Mouse (Mus musculus) liver, embryonic 13.5 days (tissue): ENCODE measurements at regions not wholly inside any gene's neighbourhood (a gene's known extent, or its start where the extent isn't known, plus 50 kb on each side); places are given as distances from the start of the nearest gene placed in this dataset.

ENCODE experiments used
- ATAC-seq: fragments of 200-750 bp; cut with Nextera tagmentation; 2 replicates; pipeline ENCODE4 v1.8.0; 2017; ENCODE audit warnings: low read depth, mild to moderate bottlenecking, moderate number of reproducible peaks, moderate library complexity
- DNase-seq: peaks from one replicate; pipeline ENCODE4 v3.0.0; 2022
- H3K27ac ChIP-seq: fragments of 300-500 bp; sonication (generic); 2 replicates; pipeline ENCODE4 v1.5.1; 2015; ENCODE audit warnings: moderate library complexity, mild to moderate bottlenecking, inconsistent platforms
- H3K27me3 ChIP-seq: fragments of 300-500 bp; sonication (generic); 2 replicates; pipeline ENCODE4 v1.6.1; 2015; ENCODE audit warnings: mild to moderate bottlenecking, inconsistent platforms
- H3K36me3 ChIP-seq: fragments of 300-500 bp; sonication (generic); 2 replicates; pipeline ENCODE4 v1.6.1; 2015; ENCODE audit warnings: mild to moderate bottlenecking, inconsistent platforms
- H3K4me1 ChIP-seq: fragments of 300-500 bp; sonication (generic); replicated peaks from 2 replicates; pipeline ENCODE4 v1.6.1; 2015; ENCODE audit warnings: inconsistent platforms
- H3K4me2 ChIP-seq: fragments of 300-500 bp; sonication (generic); 2 replicates; pipeline ENCODE4 v1.6.1; 2015; ENCODE audit warnings: inconsistent platforms, mild to moderate bottlenecking, moderate library complexity
- H3K4me3 ChIP-seq: fragments of 300-500 bp; sonication (generic); replicated peaks from 2 replicates; pipeline ENCODE4 v1.5.1; 2015; ENCODE audit warnings: mild to moderate bottlenecking, inconsistent platforms
- H3K9ac ChIP-seq: fragments of 300-500 bp; sonication (generic); 2 replicates; pipeline ENCODE4 v1.6.1; 2015; ENCODE audit warnings: mild to moderate bottlenecking, inconsistent platforms
- H3K9me3 ChIP-seq: fragments of 300-500 bp; sonication (generic); replicated peaks from 2 replicates; pipeline ENCODE4 v1.6.1; 2016; ENCODE audit warnings: inconsistent platforms
- WGBS: fragments of 180-500 bp; shearing (Covaris S2); methylation state at CpG from one replicate; pipeline ENCODE4 v1.1.7; 2015; ENCODE audit not compliant: insufficient replicate concordance; 5-methylcytosine and 5-hydroxymethylcytosine counted together

DNA sequence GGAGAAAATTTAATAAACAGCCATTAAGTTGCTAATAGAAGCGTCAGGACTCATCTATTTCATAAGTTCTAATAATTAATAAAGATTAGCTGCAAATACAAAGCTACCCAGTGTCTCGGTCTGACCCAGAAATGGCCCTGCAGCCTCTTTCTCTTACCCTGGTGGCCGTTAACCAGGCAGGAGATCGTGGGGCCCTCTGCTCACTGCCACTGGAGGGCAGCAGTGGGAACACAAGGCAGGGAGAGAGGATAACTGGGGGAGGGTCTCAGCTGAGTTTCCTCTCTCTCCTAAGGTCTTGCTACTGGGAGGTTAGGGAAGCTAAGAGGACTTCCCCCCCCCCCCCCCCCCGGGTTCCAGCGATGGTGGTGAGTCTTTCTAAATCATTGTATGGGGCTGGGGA lies 85.7 kb downstream of the Rpl14 start:
- no peak overlapping the region for H3K4me3 ChIP-seq
- no peaks in the 10 kb centered on the region for H3K9me3 ChIP-seq
- H3K9ac ChIP-seq, result no peak overlapping the region
- DNase-seq, result no peak
- no peaks in the 10 kb centered on the region for H3K4me1 ChIP-seq
- no peak for ATAC-seq
- H3K27ac ChIP-seq, result no peak overlapping the region
- 9% methylated on average over 6 of the region's 6 CpGs for WGBS
- H3K27me3 ChIP-seq, result 0 out of 2 replicates have a peak, but pooled peaks cover 3% of the 10 kb centered on the region
- no peaks in the 10 kb centered on the region for H3K36me3 ChIP-seq
- no peak overlapping the region for H3K4me2 ChIP-seq

DNA sequence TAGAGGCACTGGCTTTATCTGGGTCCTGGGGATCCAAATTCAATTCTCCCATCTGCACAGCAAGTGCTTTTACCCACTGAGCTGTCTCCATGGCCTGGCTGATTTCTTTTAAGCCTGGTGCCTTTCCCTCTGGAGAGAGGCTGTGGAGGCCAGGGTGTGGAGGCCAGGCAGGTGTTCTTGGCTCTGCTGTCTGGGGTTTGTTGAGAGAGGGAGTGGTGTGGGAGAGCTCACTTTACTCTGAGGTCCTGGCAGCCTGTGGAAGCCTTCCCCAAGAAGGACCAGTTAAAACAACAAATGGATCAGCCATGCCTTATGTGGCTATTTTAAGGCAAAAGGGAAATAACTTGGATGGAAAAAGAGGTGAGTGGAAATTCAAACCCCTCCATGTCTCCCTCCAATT lies 86.5 kb downstream of the Rpl14 start:
- H3K9ac ChIP-seq, result no peak overlapping the region
- ATAC-seq (no peak), DNase-seq (no peak)
- no peaks in the 10 kb centered on the region for H3K9me3 ChIP-seq
- H3K4me2 ChIP-seq, result no peak overlapping the region
- no peaks in the 10 kb centered on the region for H3K36me3 ChIP-seq
- 0 out of 2 replicates have a peak, but pooled peaks cover 3% of the 10 kb centered on the region for H3K27me3 ChIP-seq
- no peaks in the 10 kb centered on the region for H3K4me1 ChIP-seq
- no peak overlapping the region for H3K27ac ChIP-seq
- H3K4me3 ChIP-seq, result no peak overlapping the region

DNA sequence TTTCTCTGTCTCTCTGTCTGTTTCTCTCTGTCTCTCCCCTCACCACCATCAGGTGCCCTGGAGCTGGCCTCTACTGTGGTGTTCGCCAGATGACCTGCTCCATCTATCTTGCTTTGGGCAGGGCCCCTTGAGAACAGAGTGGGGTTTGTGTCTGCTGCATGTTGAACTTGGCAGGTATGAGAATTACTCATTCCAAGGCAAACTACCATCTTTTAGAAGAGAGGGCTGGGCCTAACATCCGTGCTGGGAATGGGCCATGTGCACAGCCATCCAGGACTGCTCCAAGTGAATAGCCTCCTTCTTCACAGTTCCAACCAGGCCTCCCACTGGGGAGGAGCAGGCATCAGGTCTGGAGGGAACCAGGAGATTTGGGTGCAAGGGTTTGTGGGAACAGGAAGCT lies 87.3 kb downstream of the Rpl14 start:
- no peak overlapping the region for H3K9ac ChIP-seq
- ATAC-seq (no peak), DNase-seq (no peak)
- H3K4me3 ChIP-seq, result no peak overlapping the region
- H3K9me3 ChIP-seq, result no peaks in the 10 kb centered on the region
- no peaks in the 10 kb centered on the region for H3K4me1 ChIP-seq
- no peak overlapping the region for H3K27ac ChIP-seq
- 0 out of 2 replicates have a peak, but pooled peaks cover 3% of the 10 kb centered on the region for H3K27me3 ChIP-seq
- H3K36me3 ChIP-seq, result no peaks in the 10 kb centered on the region
- H3K4me2 ChIP-seq, result no peak overlapping the region
- 63% methylated on average over 2 of the region's 2 CpGs for WGBS

DNA sequence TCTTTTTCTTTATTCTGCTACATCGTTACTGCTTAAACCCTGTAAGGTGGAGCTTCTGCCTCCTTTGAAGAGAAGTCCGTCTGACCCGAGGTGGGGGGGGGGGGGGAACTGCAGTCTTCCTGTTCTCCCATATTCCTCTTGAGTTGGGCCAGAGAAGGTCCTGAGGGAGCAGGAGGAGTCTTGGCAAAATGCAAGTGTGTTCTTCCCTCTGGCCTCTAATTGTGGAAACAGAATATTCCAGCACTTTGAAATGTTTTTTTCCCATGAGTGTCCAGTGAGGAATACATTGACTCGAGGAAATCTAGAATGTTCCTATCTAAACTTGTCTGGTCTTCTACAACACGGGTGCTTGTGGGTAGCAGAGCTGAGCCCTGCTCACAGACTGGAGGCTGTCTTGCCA lies 90.0 kb downstream of the Rpl14 start:
- DNase-seq (no peak), ATAC-seq (no peak)
- H3K4me3 ChIP-seq, result no peak overlapping the region
- no peaks in the 10 kb centered on the region for H3K36me3 ChIP-seq
- H3K4me1 ChIP-seq, result no peaks in the 10 kb centered on the region
- H3K9ac ChIP-seq, result no peak overlapping the region
- H3K27ac ChIP-seq, result no peak overlapping the region
- no peaks in the 10 kb centered on the region for H3K9me3 ChIP-seq
- H3K27me3 ChIP-seq, result no peaks in the 10 kb centered on the region
- H3K4me2 ChIP-seq, result no peak overlapping the region
- WGBS, result 45% methylated on average over 5 of the region's 5 CpGs

DNA sequence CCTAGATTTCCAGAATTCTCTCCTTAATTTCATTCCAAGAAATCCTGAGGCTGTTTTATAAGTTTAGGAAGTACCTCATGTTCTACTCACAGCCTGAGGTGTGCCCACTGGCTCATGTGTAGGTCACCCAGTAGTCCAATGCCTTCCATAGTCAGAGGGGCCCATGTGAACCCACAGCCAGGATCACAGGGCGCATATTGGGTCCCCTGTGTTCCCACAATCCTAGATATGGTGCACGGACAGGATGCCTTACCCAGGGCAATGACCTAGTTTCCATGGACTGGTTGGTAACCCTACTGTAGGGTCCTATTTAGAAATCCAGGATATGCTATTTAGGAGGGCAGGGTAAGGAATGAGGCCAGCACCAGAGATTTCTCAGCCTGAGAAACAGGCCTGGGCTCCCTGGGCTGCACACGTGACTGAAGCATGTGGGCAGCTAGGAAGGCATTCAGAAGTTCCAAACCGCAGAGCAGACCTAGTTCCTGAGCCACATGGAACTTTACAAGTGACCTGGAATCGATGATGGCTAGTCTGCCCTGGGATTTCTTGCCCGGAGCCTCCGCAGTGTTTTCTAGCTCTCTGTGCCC lies 90.5 kb downstream of the Rpl14 start:
- Histone ChIP-seq H3K27ac (no peak overlapping the region), H3K4me1 (no peaks in the 10 kb centered on the region), H3K9me3 (no peaks in the 10 kb centered on the region), H3K27me3 (no peaks in the 10 kb centered on the region), H3K4me2 (no peak overlapping the region), H3K36me3 (no peaks in the 10 kb centered on the region), H3K4me3 (no peak overlapping the region), H3K9ac (no peak overlapping the region)
- WGBS, result 70% methylated on average over 7 of the region's 7 CpGs
- DNase-seq (no peak), ATAC-seq (no peak)

DNA sequence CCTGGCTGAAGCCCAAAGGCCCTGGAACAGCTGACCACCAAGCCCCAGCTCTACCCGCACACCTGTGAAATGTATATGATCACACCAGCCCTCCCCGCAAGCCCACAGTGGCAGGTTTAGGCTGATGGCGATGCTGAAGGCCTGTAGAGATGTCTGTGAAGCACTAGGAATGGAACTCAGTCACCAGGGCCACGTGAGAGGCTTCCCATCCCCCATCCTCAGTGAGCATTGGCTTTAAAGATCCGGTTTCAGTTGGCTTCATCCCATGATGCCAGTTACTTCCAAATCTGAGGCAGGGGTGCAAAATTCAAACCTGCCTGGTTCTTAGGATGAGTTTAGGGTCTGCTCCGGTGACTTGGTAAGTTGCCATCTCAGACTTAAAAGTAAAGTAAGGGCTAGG lies 91.9 kb downstream of the Rpl14 start:
- no peaks in the 10 kb centered on the region for H3K27me3 ChIP-seq
- 47% methylated on average over 6 of the region's 6 CpGs for WGBS
- no peak overlapping the region for H3K27ac ChIP-seq
- no peak overlapping the region for H3K4me3 ChIP-seq
- no peaks in the 10 kb centered on the region for H3K4me1 ChIP-seq
- DNase-seq, result no peak
- no peaks in the 10 kb centered on the region for H3K36me3 ChIP-seq
- no peaks in the 10 kb centered on the region for H3K9me3 ChIP-seq
- H3K9ac ChIP-seq, result no peak overlapping the region
- H3K4me2 ChIP-seq, result no peak overlapping the region
- no peak for ATAC-seq

DNA sequence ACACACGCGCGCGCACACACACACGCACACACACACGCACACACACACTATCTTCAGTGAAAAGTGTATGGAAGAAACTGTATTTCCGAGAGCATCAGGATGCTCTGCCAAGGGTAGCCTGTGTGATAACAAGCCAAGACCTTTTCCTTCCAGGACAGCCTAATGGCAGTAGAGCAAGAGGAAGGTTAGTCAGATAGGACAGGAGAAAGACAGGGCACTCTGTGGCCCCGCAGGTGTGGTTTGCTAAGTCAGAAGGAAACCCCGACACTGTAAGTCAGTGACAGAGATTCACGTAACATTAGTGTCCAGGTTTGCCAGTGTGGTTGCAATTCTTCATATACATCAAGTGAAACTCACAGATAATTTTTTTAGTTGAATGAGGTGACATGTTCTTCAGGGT lies 92.8 kb downstream of the Rpl14 start:
- no peaks in the 10 kb centered on the region for H3K9me3 ChIP-seq
- H3K4me3 ChIP-seq, result no peak overlapping the region
- H3K27ac ChIP-seq, result no peak overlapping the region
- ATAC-seq (no peak), DNase-seq (no peak)
- 72% methylated on average over 10 of the region's 10 CpGs for WGBS
- H3K9ac ChIP-seq, result no peak overlapping the region
- H3K36me3 ChIP-seq, result no peaks in the 10 kb centered on the region
- H3K27me3 ChIP-seq, result no peaks in the 10 kb centered on the region
- no peak overlapping the region for H3K4me2 ChIP-seq
- H3K4me1 ChIP-seq, result no peaks in the 10 kb centered on the region

DNA sequence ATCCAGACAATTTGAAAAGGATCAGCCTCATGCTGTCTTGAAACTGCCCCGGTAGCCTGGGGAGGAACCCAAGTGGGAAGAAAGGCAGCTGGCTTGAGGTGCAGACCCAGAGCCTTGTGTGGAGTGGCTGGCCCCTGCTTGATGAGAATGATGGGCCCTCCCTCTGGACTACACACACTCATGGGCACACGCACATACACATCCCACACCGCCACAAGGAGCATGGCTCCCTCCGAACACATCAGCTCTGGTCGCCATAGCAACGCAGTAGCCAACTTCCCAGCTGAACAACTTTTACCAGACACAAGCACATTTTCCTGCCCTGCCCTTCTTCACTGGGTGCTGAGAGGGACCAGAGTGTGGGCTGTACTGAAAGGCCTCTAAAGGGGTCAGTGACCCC lies 101.2 kb downstream of the Rpl14 start:
- 63% methylated on average over 6 of the region's 6 CpGs for WGBS
- DNase-seq (no peak), ATAC-seq (no peak)
- Histone ChIP-seq H3K36me3 (no peaks in the 10 kb centered on the region), H3K9me3 (no peaks in the 10 kb centered on the region), H3K4me1 (peaks cover 5% of the 10 kb centered on the region; the same call in 1 of the 2 replicates), H3K27me3 (peaks cover 35% of the 10 kb centered on the region), H3K27ac (no peak overlapping the region), H3K9ac (no peak overlapping the region), H3K4me3 (no peak overlapping the region), H3K4me2 (no peak overlapping the region)

DNA sequence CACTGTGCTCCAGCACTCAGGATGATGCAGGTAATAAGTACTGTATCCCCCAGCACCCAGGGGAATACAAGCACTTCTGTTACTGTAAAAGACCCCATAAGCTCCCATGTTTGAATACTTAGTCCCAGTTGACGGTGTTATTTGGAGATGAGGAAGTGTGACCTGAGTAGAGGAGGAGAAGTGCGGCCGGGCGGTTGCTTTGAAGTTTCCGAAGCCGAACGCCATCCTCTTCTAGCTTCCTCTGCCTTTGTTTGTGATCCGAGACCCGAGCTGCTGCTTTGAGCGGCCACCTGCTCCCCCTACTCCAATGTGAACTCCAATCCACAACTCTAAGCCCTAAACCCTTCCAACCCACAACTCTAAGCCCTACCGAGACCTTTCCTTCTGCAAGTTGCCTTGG lies 103.6 kb downstream of the Rpl14 start:
- WGBS, result 2% methylated on average over 11 of the region's 11 CpGs

DNA sequence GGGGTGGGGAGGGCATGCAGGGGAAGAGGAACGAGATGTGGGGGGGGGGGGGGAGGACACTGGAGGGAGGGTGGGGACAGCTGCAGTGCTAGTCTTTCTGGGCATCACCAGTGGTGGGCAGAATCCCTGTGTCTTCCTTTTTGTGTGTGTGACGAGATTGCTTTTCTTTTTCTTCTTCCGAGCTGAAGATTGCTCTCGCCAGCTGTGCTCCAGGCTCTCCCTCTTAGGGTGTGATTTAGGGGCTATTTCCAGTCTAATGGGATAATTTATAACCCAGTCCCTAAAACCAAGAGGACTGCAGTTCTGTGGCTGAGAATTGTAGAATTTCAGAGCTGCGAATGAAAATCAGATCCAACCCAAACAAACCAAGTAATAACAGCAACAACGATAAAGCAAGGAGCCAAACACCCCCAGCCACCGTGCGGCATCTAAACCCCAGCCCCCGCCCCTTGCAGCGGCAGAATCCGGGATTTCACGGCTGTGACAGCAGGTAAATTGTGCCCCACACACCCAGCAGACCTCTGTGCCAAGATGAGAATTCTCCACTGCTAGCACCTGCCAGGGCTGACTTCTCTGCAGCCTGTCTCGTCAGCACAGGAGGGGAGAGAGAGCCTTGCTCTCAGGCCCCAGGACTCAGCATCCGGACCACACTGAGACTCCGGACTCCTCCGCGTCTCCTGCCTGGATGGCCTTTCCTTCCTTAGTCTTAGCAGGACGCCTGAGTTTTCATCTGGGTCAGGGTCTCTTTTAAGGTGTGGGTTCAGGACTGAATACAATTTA lies 104.3 kb downstream of the Rpl14 start:
- peaks cover 35% of the 10 kb centered on the region for H3K27me3 ChIP-seq
- DNase-seq (no peak), ATAC-seq (no peak)
- no peaks in the 10 kb centered on the region for H3K9me3 ChIP-seq
- 0 out of 2 replicates have a peak overlapping the region, but pooled peaks have one; percentile 11 for H3K4me3 ChIP-seq
- no peak overlapping the region for H3K9ac ChIP-seq
- peak overlapping the region; percentile 45 for H3K4me2 ChIP-seq
- H3K36me3 ChIP-seq, result no peaks in the 10 kb centered on the region
- peaks cover 5% of the 10 kb centered on the region; the same call in 1 of the 2 replicates for H3K4me1 ChIP-seq
- WGBS, result 3% methylated on average over 18 of the region's 18 CpGs
- H3K27ac ChIP-seq, result no peak overlapping the region

More for the DNA sequence above, 103.6 kb downstream of the Rpl14 start:
- H3K9ac ChIP-seq, result no peak overlapping the region
- ATAC-seq (no peak), DNase-seq (no peak)
- no peaks in the 10 kb centered on the region for H3K9me3 ChIP-seq
- no peak overlapping the region for H3K4me2 ChIP-seq
- peaks cover 35% of the 10 kb centered on the region for H3K27me3 ChIP-seq
- no peak overlapping the region for H3K4me3 ChIP-seq
- H3K4me1 ChIP-seq, result peaks cover 5% of the 10 kb centered on the region; the same call in 1 of the 2 replicates
- no peak overlapping the region for H3K27ac ChIP-seq
- H3K36me3 ChIP-seq, result no peaks in the 10 kb centered on the region

DNA sequence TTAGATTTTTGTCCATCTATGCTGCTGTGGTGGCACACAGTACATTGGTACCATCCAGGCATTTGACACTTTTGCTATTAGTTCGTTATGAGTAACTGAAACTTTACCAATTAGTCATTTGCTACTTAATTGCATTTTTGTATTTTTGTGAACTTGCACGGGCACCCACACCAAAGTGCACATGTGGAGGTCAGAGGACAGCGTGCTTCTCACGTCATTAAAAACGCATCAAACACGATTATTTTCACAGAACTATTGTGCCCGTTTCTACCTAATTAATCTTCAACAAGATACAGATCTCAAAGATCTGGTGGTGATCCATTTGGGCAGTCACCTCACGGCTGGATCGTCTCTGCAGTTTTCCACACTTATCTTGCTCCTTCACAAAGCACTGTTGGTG lies 105.1 kb downstream of the Rpl14 start:
- ATAC-seq, result no peak
- H3K4me3 ChIP-seq, result no peak overlapping the region
- H3K4me1 ChIP-seq, result peaks cover 5% of the 10 kb centered on the region; the same call in 1 of the 2 replicates
- H3K27ac ChIP-seq, result no peak overlapping the region
- H3K4me2 ChIP-seq, result no peak overlapping the region
- no peak for DNase-seq
- H3K36me3 ChIP-seq, result no peaks in the 10 kb centered on the region
- H3K27me3 ChIP-seq, result peaks cover 35% of the 10 kb centered on the region
- H3K9ac ChIP-seq, result no peak overlapping the region
- WGBS, result 24% methylated on average over 9 of the region's 9 CpGs
- H3K9me3 ChIP-seq, result no peaks in the 10 kb centered on the region

DNA sequence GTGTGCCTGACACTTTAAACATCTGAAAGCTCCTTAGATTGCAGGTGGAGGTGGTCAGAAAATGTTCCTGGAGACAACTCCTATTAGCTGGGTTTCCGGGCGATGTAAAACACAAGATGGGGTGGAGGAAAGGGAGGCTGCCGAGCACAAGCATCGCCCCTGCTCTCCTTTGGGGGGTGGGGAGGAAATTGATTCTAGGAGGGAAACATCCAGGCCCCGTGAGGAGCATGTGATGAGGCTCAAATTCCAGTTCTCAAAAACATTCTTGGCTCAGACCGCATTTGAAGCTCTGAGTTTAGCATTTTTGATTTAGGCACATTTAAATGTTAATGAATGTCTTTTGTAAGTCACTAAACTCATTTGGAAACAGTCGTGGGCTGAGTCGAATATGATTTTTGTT lies 105.5 kb downstream of the Rpl14 start:
- 35% methylated on average over 8 of the region's 8 CpGs for WGBS
- ATAC-seq (no peak), DNase-seq (no peak)
- Histone ChIP-seq H3K9ac (no peak overlapping the region), H3K4me3 (no peak overlapping the region), H3K27ac (no peak overlapping the region), H3K4me2 (no peak overlapping the region), H3K27me3 (peaks cover 35% of the 10 kb centered on the region), H3K4me1 (peaks cover 5% of the 10 kb centered on the region; the same call in 1 of the 2 replicates), H3K36me3 (no peaks in the 10 kb centered on the region), H3K9me3 (no peaks in the 10 kb centered on the region)
